9 mouse cellular contexts compared by ENCODE assay signal in the genomic region with DNA sequence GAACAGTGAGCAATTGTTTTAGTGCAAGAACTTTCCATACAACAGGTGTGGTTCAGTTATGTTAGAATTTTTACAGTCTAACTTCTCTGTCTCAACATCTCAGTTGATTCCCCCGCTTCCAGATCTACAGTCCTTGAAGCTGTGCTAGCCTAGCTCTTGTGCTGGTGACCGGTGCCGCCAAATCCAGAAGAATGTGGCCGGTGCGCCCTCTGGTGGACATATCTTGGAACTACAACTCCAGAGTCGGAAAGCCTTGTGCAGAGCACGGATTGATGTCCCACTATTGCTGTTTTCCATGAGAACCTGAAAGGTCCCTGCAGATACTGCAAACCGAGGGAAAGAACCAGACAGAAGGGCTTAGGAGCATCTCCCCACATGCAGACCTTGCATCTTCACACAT. TPM values are rescaled to one million over a fixed set of nuclear protein-coding genes. Genes with fewer than 3 reads are reported as not detected.
DNase-seq lines count a peak whose midpoint lies in the region; ATAC-seq and TF ChIP-seq lines count a peak whose summit lies in the region.
"Had no signal": no experiment of that assay in that cellular context is flagged by ENCODE, and none has a peak within 500 bp of the region (broad histone marks: within the 10 kb centered on the region; RNA-seq: fewer than 3 reads in every experiment).

No protein-coding gene starts in this region.

- H3K4me1 ChIP-seq in cerebellum, adult 2 months (ENCODE audit: control insufficient read depth, insufficient read depth, low read length) = peaks cover 32% of the 10 kb centered on the region
- peaks cover 20% of the 10 kb centered on the region for H3K4me1 ChIP-seq in hindbrain, embryonic 12.5 days
- H3K4me1 ChIP-seq: lung, embryonic 15.5 days had no signal

- POLR2A ChIA-PET in Patski (lab: Charles Lee) = interaction anchor here (1.0 kb wide), 1 partner anchor 77 kb away, joined by 4 read pairs; no protein-coding TSS in a partner anchor

- CTCF ChIA-PET in Patski (lab: Charles Lee) = interaction anchor here (0.7 to 3.6 kb wide), 14 partner anchors 10 to 263 kb away, joined by 3 to 34 read pairs (median 3); no protein-coding TSS in a partner anchor

- no peak overlapping the region for H3K9ac ChIP-seq in hindbrain, embryonic 12.5 days
- H3K9ac ChIP-seq: lung, embryonic 15.5 days had no signal

- TF ChIP-seq CTCF in Patski (IDR thresholded peaks at IDR 0.05) = peak; percentile 91
- peak; percentile 94 for TF ChIP-seq CTCF in cerebellum, adult 2 months (IDR thresholded peaks at IDR 0.05; ENCODE audit: borderline replicate concordance, insufficient read depth, low read depth, low read length)

- no peak for ATAC-seq in Patski
- peak; percentile 39 for ATAC-seq in frontal cortex, adult (ENCODE audit: low TSS enrichment)
- peak; percentile 32; the same call in 1 of the 2 replicates for ATAC-seq in hindbrain, embryonic 12.5 days (ENCODE audit: low FRiP score)
- ATAC-seq in megakaryocyte progenitor cell, adult 5-6 weeks (replicated peaks; ENCODE audit: poor library complexity) = peak; percentile 73

- peaks cover 8% of the 10 kb centered on the region for H3K27me3 ChIP-seq in Patski
- H3K27me3 ChIP-seq in cerebellum, adult 2 months (ENCODE audit: control insufficient read depth, insufficient read depth, low read length) = no peaks in the 10 kb centered on the region
- H3K27me3 ChIP-seq in hindbrain, embryonic 12.5 days = no peaks in the 10 kb centered on the region
- H3K27me3 ChIP-seq: lung, embryonic 15.5 days had no signal

- WGBS in cerebellum, adult 2 months = 1% methylated on average over 8 of the region's 8 CpGs
- 5% methylated on average over 8 of the region's 8 CpGs for WGBS in hindbrain, embryonic 12.5 days

- DNase-seq in Patski (ENCODE audit: low read depth, low spot score) = peak; percentile 28
- peak; percentile 95 to 99 for DNase-seq in cerebellum, adult 2 months
- peak; percentile 94 to 99 for DNase-seq in layer of hippocampus, postnatal 25 days (ENCODE audit: extremely low spot score in 1 of 2, low spot score in 1 of 2)
- DNase-seq in right cerebral cortex, postnatal 14 days = peak; percentile 89
- peak; percentile 89 for DNase-seq in urinary bladder, postnatal 14 days (ENCODE audit: low spot score)

- H3K4me2 ChIP-seq in hindbrain, embryonic 12.5 days (replicated peaks) = no peak overlapping the region
- H3K4me2 ChIP-seq: lung, embryonic 15.5 days had no signal

- no peak for TF ChIP-seq POLR2A in cerebellum, adult 2 months (IDR thresholded peaks at IDR 0.05; ENCODE audit: borderline replicate concordance, insufficient read depth, low read length)

- H3K27ac ChIP-seq in cerebellum, adult 2 months (ENCODE audit: insufficient read depth, low read length) = peak overlapping the region; percentile 60
- H3K27ac ChIP-seq in hindbrain, embryonic 12.5 days = no peak overlapping the region
- H3K27ac ChIP-seq: lung, embryonic 15.5 days had no signal

- no peaks in the 10 kb centered on the region for H3K9me3 ChIP-seq in hindbrain, embryonic 12.5 days (replicated peaks)
- H3K9me3 ChIP-seq: lung, embryonic 15.5 days had no signal

- no peak overlapping the region for H3K4me3 ChIP-seq in cerebellum, adult 2 months (replicated peaks; ENCODE audit: insufficient read depth, low read depth, low read length)
- H3K4me3 ChIP-seq in hindbrain, embryonic 12.5 days = no peak overlapping the region
- H3K4me3 ChIP-seq: lung, embryonic 15.5 days had no signal

- no peaks in the 10 kb centered on the region for H3K36me3 ChIP-seq in hindbrain, embryonic 12.5 days
- H3K36me3 ChIP-seq: lung, embryonic 15.5 days had no signal

- in situ Hi-C loops in Patski (cut with MboI; ENCODE audit: low pct_unique_long_range_greater_than_20kb) = loop anchor here (5.0 kb wide), 2 partner anchors 78 to 253 kb away; no protein-coding TSS in a partner anchor

RNA-seq across cellular contexts. Expression of a gene that starts 13.0 kb away (rescaled TPM):
- polyA plus RNA-seq in Patski (2021) = 2.0 TPM
- polyA plus RNA-seq in cerebellum, adult 2 months (2012; rRNA removed) = 210 and 244 TPM in 2 replicates
- polyA plus RNA-seq in hindbrain, embryonic 12.5 days (2016; fragmentation: Nextera tagmentation; extraction: Ambion mirVana) = 34.2 and 36.9 TPM in 2 replicates
- 100 to 1,000 TPM; 220 to 233 TPM for total RNA-seq in layer of hippocampus, postnatal 25 days (2021)
- 0.10 and 0.30 TPM in 2 replicates for total RNA-seq in megakaryocyte progenitor cell, adult 5-6 weeks (2015)
- total RNA-seq in megakaryocyte progenitor cell, adult 5-6 weeks (2017) = not detected in 2 replicates

Comparison
In these comparisons a context has a peak if more than half of its experiments do, and no peak if none do; other contexts are left out.
1. DNase-seq: peak in every context shown above with its lines; median percentile 97 in cerebellum, adult 2 months; 96 in layer of hippocampus, postnatal 25 days; 89 in right cerebral cortex, postnatal 14 days; 89 in urinary bladder, postnatal 14 days; 28 in Patski.
2. RNA of a gene that starts 13.0 kb away (polyA plus RNA-seq): 210 to 244 TPM in cerebellum, adult 2 months and 34.2 to 36.9 TPM in hindbrain, embryonic 12.5 days; 2.0 TPM in Patski (single experiment); every median in the first group is over 10 times any median in the second.